Mouse (Mus musculus) hindbrain, embryonic 16.5 days (tissue): Measurements from ENCODE around the gene Pla2g1b. TPM values are rescaled to one million over a fixed set of nuclear protein-coding genes. Genes with fewer than 3 reads are reported as not detected.

ENCODE experiments used
- ATAC-seq: fragments of 200-750 bp; cut with Nextera tagmentation; 2 replicates; pipeline ENCODE4 v1.8.0; 2017; ENCODE audit warnings: moderate TSS enrichment, moderate library complexity
- H3K27ac ChIP-seq: fragments of 300-500 bp; sonication (generic); 2 replicates; pipeline ENCODE4 v1.5.1; 2014; ENCODE audit warnings: low read depth, mild to moderate bottlenecking, control low read depth, low read length, moderate library complexity
- H3K27me3 ChIP-seq: fragments of 300-500 bp; sonication (generic); replicated peaks from 2 replicates; pipeline ENCODE4 v1.6.1; 2014; ENCODE audit warnings: low read length; ENCODE audit not compliant: control insufficient read depth, insufficient read depth
- H3K36me3 ChIP-seq: fragments of 300-500 bp; sonication (generic); 2 replicates; pipeline ENCODE4 v1.6.1; 2014; ENCODE audit warnings: mild to moderate bottlenecking, low read length, moderate library complexity, mixed read lengths; ENCODE audit not compliant: control insufficient read depth, insufficient read depth
- H3K4me1 ChIP-seq: fragments of 300-500 bp; sonication (generic); 2 replicates; pipeline ENCODE4 v1.6.1; 2014; ENCODE audit warnings: low read depth, low read length; ENCODE audit not compliant: control insufficient read depth, insufficient read depth
- H3K4me2 ChIP-seq: fragments of 300-500 bp; sonication (generic); 2 replicates; pipeline ENCODE4 v1.6.1; 2014; ENCODE audit warnings: mild to moderate bottlenecking, low read length, control low read depth, moderate library complexity
- H3K4me3 ChIP-seq: fragments of 300-500 bp; sonication (generic); 2 replicates; pipeline ENCODE4 v1.5.1; 2014; ENCODE audit warnings: mild to moderate bottlenecking, low read length, control low read depth, moderate library complexity
- H3K9ac ChIP-seq: fragments of 300-500 bp; sonication (generic); 2 replicates; pipeline ENCODE4 v1.6.1; 2014; ENCODE audit warnings: low read depth, mild to moderate bottlenecking, control low read depth, low read length, moderate library complexity
- H3K9me3 ChIP-seq: fragments of 300-500 bp; sonication (generic); 2 replicates; pipeline ENCODE4 v1.6.1; 2014; ENCODE audit warnings: mild to moderate bottlenecking, low read length, moderate library complexity; ENCODE audit not compliant: control insufficient read depth
- WGBS: fragments of 180-500 bp; shearing (Covaris S2); extraction: QIAGEN DNeasy Blood & Tissue Kit; methylation state at CpG from one replicate; pipeline ENCODE4 v1.1.7; 2014; 5-methylcytosine and 5-hydroxymethylcytosine counted together
- polyA plus RNA-seq: library from polyadenylated mRNA; unstranded; fragments of >200 nt; fragmentation: Nextera tagmentation; extraction: Ambion mirVana; gene quantifications from 2 replicates; pipeline ENCODE4 v1.2.1, GENCODE M21; 2015

Gene Pla2g1b
- polyA plus RNA-seq, 1 experiment from 2014 or later: not detected

DNA sequence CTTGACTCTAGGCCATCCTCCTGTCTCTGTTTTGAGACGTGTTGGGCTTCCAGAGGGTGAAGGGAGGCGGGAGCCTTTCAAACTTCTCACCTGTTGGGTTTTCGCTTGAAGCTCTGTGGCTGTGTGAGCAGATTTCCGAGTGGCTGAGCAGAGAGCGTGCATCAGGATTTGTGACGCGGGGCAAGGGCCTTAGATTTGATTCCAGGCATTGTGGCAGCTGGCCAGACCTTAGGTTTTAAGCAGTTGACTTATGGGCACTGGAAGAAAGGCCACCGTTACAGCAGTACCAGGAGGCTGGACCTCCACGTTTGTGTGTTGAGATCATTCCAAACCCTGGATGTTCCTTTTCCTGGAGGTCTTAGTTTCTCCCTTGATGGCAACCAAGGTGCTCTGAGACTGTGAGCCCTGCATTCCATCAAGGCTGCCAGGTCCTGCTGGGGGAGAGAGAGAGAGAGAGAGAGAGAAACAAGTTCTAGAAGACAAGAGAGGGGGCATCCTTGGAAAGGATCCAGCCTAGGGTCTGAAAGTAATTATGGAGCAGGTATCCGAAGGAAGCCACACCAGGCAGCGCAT, 31.7 kb upstream of the Pla2g1b start:
- peak overlapping the region; percentile 7 for H3K9ac ChIP-seq
- no peak for ATAC-seq

DNA sequence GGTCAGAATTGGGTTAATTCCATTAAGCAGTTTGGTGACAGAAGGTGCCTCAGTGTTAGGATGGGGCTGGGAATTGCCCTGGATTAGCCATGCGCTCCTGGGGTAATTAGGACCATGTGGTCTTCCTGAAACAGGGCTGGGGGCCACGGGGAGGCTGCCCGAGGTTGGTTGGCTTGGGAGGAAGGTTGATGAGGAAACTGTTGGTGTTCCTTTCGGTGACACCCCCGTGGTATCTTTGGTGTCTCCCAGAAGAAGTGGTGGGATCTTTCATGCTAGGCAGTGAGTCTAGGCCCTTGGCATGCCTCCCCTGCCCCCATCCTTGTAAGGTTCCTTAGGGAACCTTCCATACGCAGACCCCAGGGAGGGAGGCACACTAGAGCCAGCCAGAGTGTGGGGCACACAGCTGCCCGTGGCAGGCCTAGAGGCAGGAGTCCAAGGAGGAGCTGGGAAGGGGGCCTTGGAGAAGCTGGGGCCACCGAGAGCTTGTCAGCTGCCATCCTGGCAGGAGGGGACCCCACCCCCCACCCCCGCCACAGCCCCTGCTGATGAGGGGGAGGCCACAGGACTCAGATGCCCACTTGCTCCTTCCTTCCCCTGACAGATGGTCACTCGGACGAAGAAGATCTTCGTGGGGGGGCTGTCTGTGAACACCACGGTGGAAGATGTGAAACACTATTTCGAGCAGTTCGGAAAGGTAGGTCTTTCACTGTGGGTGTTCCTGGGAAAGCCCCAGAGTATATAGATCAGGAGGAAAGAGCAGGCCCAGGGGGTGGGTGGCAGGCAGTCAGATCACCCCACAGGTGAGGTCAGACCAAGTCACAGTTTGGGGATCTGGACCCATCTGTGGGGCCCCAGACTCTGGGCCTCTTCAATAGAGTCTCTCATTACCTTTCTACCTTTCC, 31.0 kb upstream of the Pla2g1b start:
- no peak for ATAC-seq
- Histone ChIP-seq H3K36me3 (peaks cover 3% of the 10 kb centered on the region; the same call in 1 of the 2 replicates), H3K27ac (peak overlapping the region; percentile 99), H3K9me3 (no peaks in the 10 kb centered on the region), H3K4me2 (peak overlapping the region; percentile 66), H3K4me1 (peaks cover 81% of the 10 kb centered on the region), H3K9ac (peak overlapping the region; percentile 73), H3K27me3 (no peaks in the 10 kb centered on the region), H3K4me3 (peak overlapping the region; percentile 14)
- 15% methylated on average over 15 of the region's 15 CpGs for WGBS

More for the DNA sequence above, 31.7 kb upstream of the Pla2g1b start:
- peaks cover 3% of the 10 kb centered on the region; the same call in 1 of the 2 replicates for H3K36me3 ChIP-seq
- H3K4me1 ChIP-seq: peaks cover 81% of the 10 kb centered on the region
- H3K9me3 ChIP-seq: no peaks in the 10 kb centered on the region
- H3K4me3 ChIP-seq: no peak overlapping the region
- 18% methylated on average over 11 of the region's 11 CpGs for WGBS
- H3K27me3 ChIP-seq: no peaks in the 10 kb centered on the region
- H3K4me2 ChIP-seq: peak overlapping the region; percentile 66
- peak overlapping the region; percentile 99 for H3K27ac ChIP-seq

GRCm38 (mm10) chr5:115435755-115436379, 30.2 kb upstream of the Pla2g1b start:
- H3K36me3 ChIP-seq: peaks cover 3% of the 10 kb centered on the region; the same call in 1 of the 2 replicates
- peak overlapping the region; percentile 35 for H3K4me3 ChIP-seq
- peak overlapping the region; percentile 73 for H3K9ac ChIP-seq
- 5% methylated on average over 8 of the region's 8 CpGs for WGBS
- no peaks in the 10 kb centered on the region for H3K9me3 ChIP-seq
- peaks cover 79% of the 10 kb centered on the region for H3K4me1 ChIP-seq
- peak overlapping the region; percentile 66 for H3K4me2 ChIP-seq
- no peaks in the 10 kb centered on the region for H3K27me3 ChIP-seq
- no peak for ATAC-seq
- H3K27ac ChIP-seq: peak overlapping the region; percentile 99

- Histone ChIP-seq H3K9me3 (no peaks in the 10 kb centered on the region), H3K4me2 (peak overlapping the region; percentile 66), H3K27ac (peak overlapping the region; percentile 99), H3K36me3 (peaks cover 3% of the 10 kb centered on the region; the same call in 1 of the 2 replicates), H3K4me1 (peaks cover 75% of the 10 kb centered on the region), H3K27me3 (no peaks in the 10 kb centered on the region), H3K9ac (peak overlapping the region; percentile 73), H3K4me3 (peak overlapping the region; percentile 35)
- peak; percentile 91 for ATAC-seq
- 0% methylated on average over 35 of the region's 43 CpGs for WGBS
Measured at GRCm38 (mm10) chr5:115436421-115437124, 29.5 kb upstream of the Pla2g1b start.

GRCm38 (mm10) chr5:115437242-115437944, 28.7 kb upstream of the Pla2g1b start:
- Histone ChIP-seq H3K27ac (peak overlapping the region; percentile 99), H3K4me1 (peaks cover 67% of the 10 kb centered on the region), H3K36me3 (peaks cover 3% of the 10 kb centered on the region; the same call in 1 of the 2 replicates), H3K4me2 (peak overlapping the region; percentile 66), H3K27me3 (no peaks in the 10 kb centered on the region), H3K4me3 (no peak overlapping the region), H3K9me3 (no peaks in the 10 kb centered on the region), H3K9ac (peak overlapping the region; percentile 73)
- 24% methylated on average over 7 of the region's 7 CpGs for WGBS
- ATAC-seq: no peak

DNA sequence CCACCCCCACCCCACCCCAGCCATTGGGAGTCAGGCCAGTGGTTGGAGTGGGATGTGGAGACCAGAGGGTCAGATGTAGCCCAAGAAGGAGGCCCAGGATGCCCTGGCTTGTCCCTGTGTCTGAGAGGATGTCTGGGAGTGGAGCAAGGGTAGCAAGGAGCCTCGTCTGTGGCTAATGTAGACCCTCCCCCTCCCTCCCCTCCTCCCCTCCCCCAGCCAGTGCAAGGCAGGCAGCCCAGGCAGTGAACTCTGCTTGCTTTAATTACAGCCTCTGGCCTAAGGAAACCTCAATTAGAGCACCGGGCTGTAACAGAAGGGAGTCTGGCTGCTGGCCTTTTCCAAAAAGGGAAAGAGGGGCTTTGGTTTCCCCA, 28.1 kb upstream of the Pla2g1b start:
- H3K4me1 ChIP-seq: peaks cover 61% of the 10 kb centered on the region
- H3K27ac ChIP-seq: peak overlapping the region; percentile 99
- no peak overlapping the region for H3K4me3 ChIP-seq
- H3K27me3 ChIP-seq: no peaks in the 10 kb centered on the region
- peak overlapping the region; percentile 18; the same call in 1 of the 2 replicates for H3K4me2 ChIP-seq
- H3K9ac ChIP-seq: peak overlapping the region; percentile 49
- WGBS: 6% methylated on average over 2 of the region's 2 CpGs
- H3K36me3 ChIP-seq: peaks cover 8% of the 10 kb centered on the region
- no peaks in the 10 kb centered on the region for H3K9me3 ChIP-seq
- no peak for ATAC-seq

DNA sequence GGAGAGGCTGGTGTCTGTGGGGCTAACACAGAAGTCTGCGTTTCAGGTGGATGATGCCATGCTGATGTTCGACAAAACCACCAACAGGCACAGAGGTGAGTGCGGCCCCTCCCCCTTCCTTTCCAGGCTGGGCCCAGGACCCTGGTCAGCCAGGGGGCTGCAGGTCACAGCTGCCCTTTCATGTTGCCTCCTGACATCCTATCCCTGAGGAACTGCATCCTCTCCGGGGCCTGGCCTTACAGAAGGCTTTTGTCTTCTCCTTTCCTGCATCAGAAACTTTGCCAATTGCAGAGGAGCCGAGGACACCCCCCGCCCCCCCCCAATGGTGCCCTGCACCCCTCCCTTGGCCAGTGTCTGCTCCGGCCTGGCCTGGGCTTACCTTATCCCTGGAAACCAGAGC, 27.4 kb upstream of the Pla2g1b start:
- Histone ChIP-seq H3K27me3 (no peaks in the 10 kb centered on the region), H3K4me3 (no peak overlapping the region), H3K36me3 (peaks cover 13% of the 10 kb centered on the region), H3K4me1 (peaks cover 56% of the 10 kb centered on the region), H3K4me2 (peak overlapping the region; percentile 8; the same call in 1 of the 2 replicates), H3K9ac (peak overlapping the region; percentile 44), H3K27ac (peak overlapping the region; percentile 40; the same call in 1 of the 2 replicates), H3K9me3 (no peaks in the 10 kb centered on the region)
- ATAC-seq: no peak
- 29% methylated on average over 7 of the region's 7 CpGs for WGBS

DNA sequence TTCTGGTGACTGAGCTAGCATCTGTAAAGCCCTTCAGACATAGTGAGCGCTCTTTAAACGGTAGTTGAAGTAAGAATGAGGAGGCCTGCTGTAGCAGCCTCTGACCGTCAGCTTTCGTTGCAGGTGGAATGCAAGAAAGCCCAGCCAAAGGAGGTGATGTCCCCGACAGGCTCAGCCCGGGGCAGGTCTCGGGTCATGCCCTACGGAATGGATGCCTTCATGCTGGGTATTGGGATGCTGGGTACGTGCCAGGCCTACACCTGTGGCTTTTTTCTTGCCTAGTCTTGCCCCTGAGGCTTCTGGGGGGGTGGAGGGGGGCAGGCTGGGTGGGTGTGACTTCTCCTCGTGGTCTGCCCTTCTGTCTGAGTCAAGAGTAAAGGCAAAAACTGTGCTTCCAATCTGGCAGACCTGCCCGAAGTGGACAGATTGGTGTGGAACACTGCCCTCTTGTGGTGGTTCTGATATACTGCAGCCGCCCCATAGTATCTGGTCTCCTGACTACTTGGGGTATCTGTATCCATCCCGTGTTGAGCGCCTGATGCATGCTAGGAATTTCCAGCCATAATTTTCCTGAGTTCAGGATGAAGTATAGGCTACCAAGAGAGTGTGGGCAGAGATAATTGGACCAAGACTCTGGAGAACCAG, 24.7 kb upstream of the Pla2g1b start:
- Histone ChIP-seq H3K27ac (no peak overlapping the region), H3K4me3 (no peak overlapping the region), H3K9me3 (no peaks in the 10 kb centered on the region), H3K4me2 (no peak overlapping the region), H3K36me3 (peaks cover 25% of the 10 kb centered on the region), H3K4me1 (peaks cover 30% of the 10 kb centered on the region), H3K27me3 (no peaks in the 10 kb centered on the region), H3K9ac (no peak overlapping the region)
- no peak for ATAC-seq
- WGBS: 30% methylated on average over 14 of the region's 14 CpGs
